In genomic region chr2:135072503-135072902, GRCm38 (mm10) we compare ENCODE assay signal across 17 mouse cellular contexts.
"Had no signal": no experiment of that assay in that cellular context is flagged by ENCODE, and none has a peak within 500 bp of the region (broad histone marks: within the 10 kb centered on the region; RNA-seq: fewer than 3 reads in every experiment).

No protein-coding gene starts in this region.

- H3K36me3 ChIP-seq: lung, embryonic 15.5 days; midbrain, embryonic 10.5 days; midbrain, embryonic 12.5 days; neural tube, embryonic 13.5 days; neural tube, embryonic 15.5 days had no signal

- H3K9me3 ChIP-seq: lung, embryonic 15.5 days; midbrain, embryonic 10.5 days; midbrain, embryonic 12.5 days; neural tube, embryonic 13.5 days; neural tube, embryonic 15.5 days had no signal

- H3K27me3 ChIP-seq: lung, embryonic 15.5 days; midbrain, embryonic 12.5 days; neural tube, embryonic 13.5 days; neural tube, embryonic 15.5 days had no signal

- H3K4me3 ChIP-seq: lung, embryonic 15.5 days; midbrain, embryonic 10.5 days; midbrain, embryonic 12.5 days; myocyte; neural tube, embryonic 13.5 days; neural tube, embryonic 15.5 days had no signal

- DNase-seq: lung, adult 2 months; lung, postnatal 4 days; midbrain, embryonic 14.5 days; retina, postnatal 1 day; right cerebral cortex, adult 18-20 months; right cerebral cortex, postnatal 25 days; right cerebral cortex, postnatal 4 days; spleen, adult 18-20 months; thymus, adult 18-20 months; thymus, postnatal 14 days; thymus, postnatal 36 days had no signal

- H3K4me1 ChIP-seq: lung, embryonic 15.5 days; midbrain, embryonic 10.5 days; midbrain, embryonic 12.5 days; neural tube, embryonic 13.5 days; neural tube, embryonic 15.5 days had no signal
